Mouse (Mus musculus) lung, adult 2 months (tissue): ENCODE measurements around the gene Sqstm1. TPM values are rescaled to one million over a fixed set of nuclear protein-coding genes. Genes with fewer than 3 reads are reported as not detected.

Experiments
- DNase-seq: peaks from one replicate; pipeline ENCODE4 v3.0.0; 2022
- H3K4me1 ChIP-seq: fragments of 200-500 bp; 2 replicates; pipeline ENCODE4 v1.6.1; 2011; ENCODE audit warnings: low read length; ENCODE audit not compliant: control insufficient read depth, insufficient read depth
- H3K4me3 ChIP-seq: fragments of 200-500 bp; replicated peaks from 2 replicates; pipeline ENCODE3; 2011; ENCODE audit warnings: low read depth, mild to moderate bottlenecking, control low read depth, low read length; ENCODE audit errors: extremely low read depth
- CTCF ChIP-seq: fragments of 200-500 bp; IDR thresholded peaks from 2 replicates; pipeline ENCODE4 v1.5.1; 2011; ENCODE audit warnings: mild to moderate bottlenecking, low read length, control low read depth; ENCODE audit not compliant: insufficient read depth
- POLR2A ChIP-seq: fragments of 200-500 bp; IDR thresholded peaks from 2 replicates; pipeline ENCODE4 v1.6.1; 2011; ENCODE audit warnings: low read depth, mild to moderate bottlenecking, control low read depth, low read length, borderline replicate concordance; ENCODE audit errors: extremely low read depth
- WGBS: fragments of 180-500 bp; shearing (Covaris S2); methylation state at CpG from one replicate; pipeline ENCODE4 v1.1.7; 2018; 5-methylcytosine and 5-hydroxymethylcytosine counted together
- polyA plus RNA-seq: library from polyadenylated mRNA; depleted of rRNA; stranded (reverse); fragments of >200 nt; gene quantifications from 2 replicates; pipeline ENCODE4 v1.2.3, GENCODE M21; 2012; rRNA removed

Sqstm1 gene
- polyA plus RNA-seq, 1 experiment = 249 TPM

DNA sequence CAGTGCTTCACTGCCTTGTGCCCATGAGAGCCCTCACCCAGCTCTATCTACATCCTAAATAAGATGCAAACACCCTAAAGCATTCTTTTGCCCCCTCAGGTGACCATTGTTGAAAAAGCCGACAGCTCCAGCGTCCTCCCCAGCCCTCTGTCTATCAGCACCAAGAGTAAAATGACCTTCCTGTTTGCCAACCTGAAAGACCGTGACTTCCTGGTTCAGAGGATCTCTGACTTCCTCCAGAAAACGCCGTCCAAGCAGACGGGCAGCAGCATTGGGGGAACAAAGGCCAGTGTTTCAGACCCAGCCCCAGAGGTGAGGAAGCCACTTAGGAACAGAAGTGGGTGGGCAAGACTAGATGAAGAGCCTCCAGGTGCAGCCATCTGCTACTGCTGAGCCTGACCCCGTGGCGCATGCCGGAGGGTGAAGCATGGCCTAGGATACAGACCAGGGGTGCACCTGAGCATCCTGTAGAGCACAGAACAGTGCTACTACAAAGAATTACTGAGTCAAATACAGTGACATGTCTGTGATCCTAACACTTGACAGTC is 61.0 kb downstream of the Sqstm1 start:
- WGBS = 58% methylated on average over 9 of the region's 9 CpGs
- no peak for TF ChIP-seq POLR2A
- no peak for TF ChIP-seq CTCF
- DNase-seq = no peak
- Histone ChIP-seq H3K4me1 (no peaks in the 10 kb centered on the region), H3K4me3 (no peak overlapping the region)

Other genes with a start within 250 kb of the Sqstm1 start
- 38.9 and 47.4 TPM in 2 replicates for gene Rnf130, start 185.5 kb downstream of the Sqstm1 start, polyA plus RNA-seq
- gene Tbc1d9b, start 79.4 kb downstream of the Sqstm1 start, polyA plus RNA-seq = 66.1 and 68.4 TPM in 2 replicates
- gene Mrnip, start 36.4 kb downstream of the Sqstm1 start, polyA plus RNA-seq = 2.7 and 4.5 TPM in 2 replicates
- 77.4 and 91.7 TPM in 2 replicates for gene Mgat4b, start 63 bp upstream of the Sqstm1 start, polyA plus RNA-seq
- gene Ltc4s, start 27.8 kb upstream of the Sqstm1 start, polyA plus RNA-seq = 106 and 119 TPM in 2 replicates
- gene Maml1, start 81.5 kb upstream of the Sqstm1 start, polyA plus RNA-seq = 19.5 and 22.5 TPM in 2 replicates
- 38.3 and 62.3 TPM in 2 replicates for gene Canx, start 114.8 kb upstream of the Sqstm1 start, polyA plus RNA-seq
- 0.24 and 0.25 TPM in 2 replicates for gene Cby3, start 143.6 kb upstream of the Sqstm1 start, polyA plus RNA-seq
- gene Hnrnph1, start 166.2 kb upstream of the Sqstm1 start, polyA plus RNA-seq = 53.9 and 94.9 TPM in 2 replicates
- 20.0 and 22.1 TPM in 2 replicates for gene Rufy1, start 220.3 kb upstream of the Sqstm1 start, polyA plus RNA-seq